Mouse (Mus musculus): ENCODE data around the gene Hist1h3f.

DNA sequence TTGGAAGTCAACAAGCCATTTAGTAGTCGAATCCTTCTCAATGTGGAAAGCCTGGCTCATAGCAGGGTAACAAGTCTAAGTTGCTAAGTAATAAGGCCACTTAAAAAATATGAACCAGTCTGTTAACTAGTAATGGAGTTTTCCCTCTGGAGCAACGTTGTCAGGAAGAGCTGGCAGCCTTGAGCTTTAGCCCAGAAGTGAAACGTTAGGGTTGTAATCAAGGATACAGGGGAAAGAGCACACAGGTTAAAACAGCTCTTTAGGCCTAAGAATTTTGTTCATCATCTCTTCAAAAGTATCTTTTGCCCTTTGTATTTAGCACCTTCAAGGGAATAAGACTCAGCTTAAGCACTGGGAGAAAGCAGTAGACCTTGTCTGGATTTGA is 6.9 kb downstream of the Hist1h3f start:
- TF ChIP-seq GATA1 (IDR thresholded peaks at IDR 0.05; ENCODE audit: borderline replicate concordance, low read length) (no peak), FLI1 (IDR thresholded peaks at IDR 0.05; ENCODE audit: low read length) (no peak)

Measured in megakaryocyte, embryonic 14.5 days (primary cell).